Mouse (Mus musculus) E14TG2a.4 (cell line): ENCODE results near the gene Rsrp1.

ENCODE experiments used
- H3K27me3 ChIP-seq: 2 replicates; pipeline ENCODE4 v1.6.1; 2014; ENCODE audit warnings: low read length, control low read depth; ENCODE audit not compliant: insufficient read depth
- H3K36me3 ChIP-seq: 2 replicates; pipeline ENCODE4 v1.6.1; 2014; ENCODE audit warnings: low read length, control low read depth; ENCODE audit not compliant: insufficient read depth
- H3K4me1 ChIP-seq: replicated peaks from 2 replicates; pipeline ENCODE4 v1.6.1; 2014; ENCODE audit warnings: low read depth, low read length, control low read depth
- H3K4me3 ChIP-seq: replicated peaks from 2 replicates; pipeline ENCODE4 v1.5.1; 2014; ENCODE audit warnings: mild to moderate bottlenecking, low read length
- H3K9me3 ChIP-seq: 2 replicates; pipeline ENCODE4 v1.6.1; 2014; ENCODE audit warnings: low read length, control low read depth
- CTCF ChIP-seq: conservative IDR thresholded peaks from 2 replicates; pipeline ENCODE4 v1.5.1; 2014; ENCODE audit warnings: low read length
- NANOG ChIP-seq: IDR thresholded peaks from 2 replicates; pipeline ENCODE4 v1.6.1; 2014; ENCODE audit warnings: borderline replicate concordance, low read length, mixed read lengths
- POU5F1 ChIP-seq: IDR thresholded peaks from 2 replicates; pipeline ENCODE4 v1.6.1; 2014; ENCODE audit warnings: low read length, borderline replicate concordance

Gene Rsrp1

DNA sequence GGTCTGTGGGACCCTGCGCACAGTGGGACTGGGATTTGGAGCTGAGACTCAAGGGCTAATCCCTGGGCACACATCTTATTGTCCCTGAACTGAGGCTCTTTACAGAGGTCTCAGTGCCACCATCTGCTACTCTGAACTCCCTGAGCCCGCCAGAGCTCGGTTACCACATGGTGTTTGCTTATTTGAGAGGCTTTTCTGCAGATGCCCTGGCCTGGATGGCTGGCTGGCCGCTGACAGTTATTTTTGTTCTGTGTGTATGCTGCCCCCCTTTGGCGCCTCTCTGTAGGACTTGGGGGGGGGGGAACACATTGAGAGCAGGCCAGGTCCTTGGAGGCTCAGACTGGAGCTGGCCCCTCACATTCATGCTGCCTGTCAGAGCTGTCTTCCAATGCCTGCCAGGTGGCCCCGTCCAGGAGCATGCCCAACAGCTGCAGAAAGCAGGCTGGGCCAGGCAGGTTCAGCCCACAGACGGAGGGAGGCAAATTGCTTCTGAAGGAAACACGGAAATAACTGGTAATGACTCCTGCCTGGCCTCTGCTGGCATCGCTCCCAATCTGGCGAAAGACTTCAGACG is 27.2 kb downstream of the Rsrp1 start:
- 0 out of 2 replicates have a peak, but pooled peaks have one; percentile 13 for TF ChIP-seq CTCF
- no peak for TF ChIP-seq POU5F1
- TF ChIP-seq NANOG: no peak
- H3K27me3 ChIP-seq: peaks cover 24% of the 10 kb centered on the region
- no peak overlapping the region for H3K4me3 ChIP-seq
- no peaks in the 10 kb centered on the region for H3K36me3 ChIP-seq
- H3K4me1 ChIP-seq: peaks cover 30% of the 10 kb centered on the region
- no peaks in the 10 kb centered on the region for H3K9me3 ChIP-seq

DNA sequence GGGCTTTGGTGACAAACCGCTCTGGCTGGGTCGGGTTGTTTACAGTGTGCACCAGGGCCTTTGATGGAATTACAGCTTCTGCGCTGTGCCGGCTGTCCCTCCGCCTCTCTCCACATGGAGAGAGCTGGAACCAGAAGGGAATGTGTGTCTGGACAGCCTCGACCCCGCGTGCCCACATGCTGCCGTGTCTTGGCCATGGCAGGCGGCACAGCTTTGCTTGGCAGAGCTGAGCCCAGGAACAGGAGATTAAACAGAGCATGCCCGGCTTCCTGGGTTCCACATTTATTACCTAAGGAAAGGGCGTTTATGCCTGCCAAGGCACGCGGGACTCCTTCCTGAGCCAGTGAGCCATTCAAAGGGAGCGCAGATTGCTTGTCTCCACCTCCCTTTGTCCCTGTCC is 31.1 kb downstream of the Rsrp1 start:
- Histone ChIP-seq H3K27me3 (peaks cover 41% of the 10 kb centered on the region), H3K9me3 (no peaks in the 10 kb centered on the region), H3K4me1 (peaks cover 35% of the 10 kb centered on the region), H3K36me3 (no peaks in the 10 kb centered on the region), H3K4me3 (peak overlapping the region; percentile 69)
- no peak for TF ChIP-seq NANOG
- no peak for TF ChIP-seq POU5F1
- no peak for TF ChIP-seq CTCF

DNA sequence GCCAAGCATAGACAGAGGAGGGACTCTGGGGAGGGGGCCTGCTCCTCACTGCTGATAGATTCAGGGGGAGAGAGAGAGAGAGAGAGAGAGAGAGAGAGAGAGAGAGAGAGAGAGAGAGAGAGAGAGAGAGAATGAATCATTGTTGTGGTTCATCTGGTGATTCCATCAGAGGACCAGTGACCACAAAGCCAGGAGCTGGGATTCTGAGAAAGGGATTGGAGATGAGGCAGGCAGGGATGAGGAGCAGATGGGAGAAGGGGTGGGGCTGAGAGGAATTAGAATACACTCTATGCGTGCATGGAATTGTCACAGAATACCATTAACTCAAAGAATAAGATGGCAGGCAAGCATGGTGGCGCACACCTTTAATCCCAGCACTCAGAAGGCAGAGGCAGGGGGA is 31.8 kb downstream of the Rsrp1 start:
- Histone ChIP-seq H3K27me3 (peaks cover 45% of the 10 kb centered on the region), H3K36me3 (no peaks in the 10 kb centered on the region), H3K9me3 (no peaks in the 10 kb centered on the region), H3K4me1 (peaks cover 35% of the 10 kb centered on the region), H3K4me3 (no peak overlapping the region; the same call in 1 of the 2 replicates)
- TF ChIP-seq POU5F1 (no peak), NANOG (no peak), CTCF (no peak)

DNA sequence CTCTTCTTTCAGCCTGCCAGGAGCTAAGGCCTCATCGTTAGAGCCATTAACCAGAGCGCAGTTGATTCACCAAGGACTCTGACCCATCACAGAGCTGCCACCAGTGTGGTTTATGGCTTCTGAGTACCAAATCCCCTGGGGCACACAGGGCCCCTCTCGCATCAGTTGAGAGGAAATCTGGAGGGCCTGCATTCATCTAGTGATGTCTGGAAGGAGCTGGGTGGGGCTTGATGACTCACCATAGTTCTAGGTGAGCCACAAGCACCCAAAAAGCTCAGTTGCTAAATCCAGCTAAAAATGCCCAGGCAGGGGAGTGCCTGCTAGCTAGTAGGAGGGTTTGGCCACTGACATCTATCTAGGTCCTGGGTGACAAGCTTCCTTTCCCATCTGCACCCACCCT is 32.5 kb downstream of the Rsrp1 start:
- TF ChIP-seq CTCF: no peak
- TF ChIP-seq POU5F1: no peak
- TF ChIP-seq NANOG: no peak
- H3K4me3 ChIP-seq: no peak overlapping the region
- H3K9me3 ChIP-seq: no peaks in the 10 kb centered on the region
- no peaks in the 10 kb centered on the region for H3K36me3 ChIP-seq
- H3K4me1 ChIP-seq: peaks cover 30% of the 10 kb centered on the region
- H3K27me3 ChIP-seq: peaks cover 47% of the 10 kb centered on the region

DNA sequence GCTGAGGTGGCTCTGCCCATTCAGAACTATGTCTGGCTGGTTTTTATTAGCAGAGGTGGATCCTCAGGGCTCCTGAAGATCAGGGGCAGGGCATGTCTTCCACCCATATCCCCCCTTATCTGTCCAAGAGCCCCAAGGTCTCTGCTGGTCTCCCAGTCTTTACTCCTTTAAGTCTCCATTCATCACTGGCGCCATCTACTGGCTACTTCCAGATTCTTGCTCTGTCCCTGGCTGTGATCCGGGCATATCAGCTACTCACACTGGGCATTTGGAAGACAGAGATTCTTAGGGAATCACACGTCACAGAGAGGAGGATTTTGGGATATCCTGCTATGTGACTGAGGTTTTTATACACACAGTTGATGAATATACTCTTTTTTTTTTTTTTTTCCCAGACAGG is 32.9 kb downstream of the Rsrp1 start:
- Histone ChIP-seq H3K36me3 (no peaks in the 10 kb centered on the region), H3K4me1 (peaks cover 30% of the 10 kb centered on the region), H3K27me3 (peaks cover 51% of the 10 kb centered on the region), H3K9me3 (no peaks in the 10 kb centered on the region), H3K4me3 (no peak overlapping the region)
- no peak for TF ChIP-seq POU5F1
- no peak for TF ChIP-seq NANOG
- peak; percentile 73 for TF ChIP-seq CTCF

DNA sequence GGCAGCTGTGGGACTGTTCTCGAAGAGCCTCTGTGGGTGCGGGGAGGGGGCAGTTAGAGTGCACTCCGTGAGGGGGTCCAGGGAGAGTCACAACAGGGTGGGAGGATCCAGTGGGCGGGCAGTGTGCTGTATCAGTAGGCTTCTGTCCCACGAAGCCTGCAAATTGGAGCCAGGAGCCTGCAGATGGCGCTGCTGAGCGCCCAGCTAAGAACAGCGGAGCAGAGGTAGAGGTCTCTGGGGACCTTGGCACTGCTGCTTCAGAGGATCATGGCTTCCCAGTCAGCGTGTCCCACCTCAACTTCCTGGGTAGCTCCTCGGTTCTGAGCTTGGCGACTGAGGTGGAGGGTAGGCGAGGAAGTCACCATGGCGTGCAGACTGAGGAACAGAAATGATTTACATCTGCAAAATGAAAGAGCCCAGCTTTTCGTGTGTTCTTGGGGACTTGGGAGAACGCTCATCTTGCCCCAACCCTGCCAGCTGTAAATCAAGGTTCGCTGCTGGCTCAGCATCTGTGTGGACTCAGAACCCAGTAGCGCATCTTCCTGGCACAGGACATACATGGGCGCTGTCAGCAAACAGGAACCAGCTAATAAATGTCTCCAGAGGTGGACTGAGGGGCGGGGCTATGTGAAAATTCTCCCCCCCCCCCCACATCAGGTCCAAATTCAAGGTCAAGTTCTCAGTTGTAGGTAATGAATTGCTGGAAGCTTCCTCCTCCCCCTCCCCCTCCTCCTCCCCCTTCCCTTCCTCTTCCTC is 39.8 kb downstream of the Rsrp1 start:
- Histone ChIP-seq H3K4me3 (peak overlapping the region; percentile 46), H3K4me1 (peaks cover 15% of the 10 kb centered on the region), H3K27me3 (peaks cover 53% of the 10 kb centered on the region), H3K9me3 (no peaks in the 10 kb centered on the region), H3K36me3 (no peaks in the 10 kb centered on the region)
- TF ChIP-seq NANOG (no peak), CTCF (peak; percentile 87)

DNA sequence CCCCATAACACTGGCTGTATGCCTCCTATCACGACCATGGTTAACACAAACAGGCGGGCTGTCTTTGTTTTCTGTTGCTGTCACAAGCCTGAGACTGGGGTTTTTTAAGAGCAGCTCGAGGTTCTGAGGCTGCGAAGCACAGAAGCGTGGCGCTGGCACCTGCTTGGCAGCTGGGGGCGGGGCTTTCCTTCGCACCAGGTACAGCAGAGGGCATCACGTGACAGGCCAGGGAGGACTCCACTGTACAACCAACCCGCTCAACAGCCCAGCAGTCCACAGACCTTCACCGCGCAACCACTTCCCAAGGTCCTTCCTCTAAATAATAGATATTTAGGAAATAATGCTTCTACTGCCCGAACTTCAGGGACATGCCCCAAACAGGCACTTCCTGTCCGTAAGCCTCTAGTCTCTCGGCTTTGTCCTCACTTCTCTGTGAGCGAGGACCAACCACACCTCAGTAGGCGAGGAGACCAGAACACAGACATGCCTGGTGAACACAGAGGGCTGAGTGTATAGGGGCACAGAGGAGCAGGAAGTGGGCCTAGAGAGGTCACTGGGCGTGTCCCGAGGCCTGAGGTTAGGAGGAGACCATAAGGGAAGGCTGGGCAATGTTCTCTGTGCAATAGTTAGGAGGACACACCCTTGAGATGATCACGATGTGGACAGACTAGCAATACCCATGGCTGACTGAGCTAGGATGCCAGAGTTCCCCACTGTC is 44.7 kb downstream of the Rsrp1 start:
- peaks cover 71% of the 10 kb centered on the region for H3K27me3 ChIP-seq
- peak overlapping the region; percentile 37; the same call in 1 of the 2 replicates for H3K4me3 ChIP-seq
- no peaks in the 10 kb centered on the region for H3K36me3 ChIP-seq
- peaks cover 21% of the 10 kb centered on the region for H3K4me1 ChIP-seq
- TF ChIP-seq POU5F1 (no peak), CTCF (no peak), NANOG (no peak)
- H3K9me3 ChIP-seq: no peaks in the 10 kb centered on the region

DNA sequence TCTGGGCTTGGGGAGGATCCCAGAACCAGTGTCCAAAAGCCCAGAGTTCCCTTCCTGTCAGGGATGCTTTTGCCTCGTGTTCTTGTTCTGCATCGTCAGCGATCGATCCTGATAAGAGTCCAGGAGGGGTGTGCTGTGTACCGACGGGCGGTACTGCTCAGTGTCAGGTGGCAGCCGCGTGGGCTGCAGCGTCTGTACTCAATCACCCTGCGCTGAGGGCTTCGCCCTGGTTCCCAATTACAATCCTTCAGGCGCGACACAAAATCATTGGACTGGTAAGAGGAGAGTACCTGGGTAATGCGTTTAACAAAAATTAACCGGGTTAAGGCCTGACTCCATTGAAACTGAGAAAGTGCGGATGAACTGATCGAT is 45.2 kb downstream of the Rsrp1 start:
- TF ChIP-seq NANOG (no peak), POU5F1 (no peak), CTCF (no peak)
- no peaks in the 10 kb centered on the region for H3K36me3 ChIP-seq
- H3K4me1 ChIP-seq: peaks cover 17% of the 10 kb centered on the region
- 0 out of 2 replicates have a peak, but pooled peaks cover 5% of the 10 kb centered on the region for H3K9me3 ChIP-seq
- peaks cover 74% of the 10 kb centered on the region for H3K27me3 ChIP-seq
- H3K4me3 ChIP-seq: peak overlapping the region; percentile 37; the same call in 1 of the 2 replicates
